10 mouse cellular contexts compared by ENCODE assay signal in genomic region chr6:90808544-90808943, GRCm38 (mm10).
DNase-seq lines count a peak whose midpoint lies in the region.
"Had no signal": no experiment of that assay in that cellular context is flagged by ENCODE, and none has a peak within 500 bp of the region (broad histone marks: within the 10 kb centered on the region; RNA-seq: fewer than 3 reads in every experiment).

No protein-coding gene starts in this region.

- WGBS in limb, embryonic 10.5 days, result 13% methylated on average over 5 of the region's 5 CpGs

- no peak overlapping the region for H3K4me3 ChIP-seq in limb, embryonic 10.5 days
- H3K4me3 ChIP-seq: heart, adult 2 months; liver, embryonic 15.5 days had no signal

- peaks cover 9% of the 10 kb centered on the region; the same call in 1 of the 2 replicates for H3K27me3 ChIP-seq in limb, embryonic 10.5 days (ENCODE audit: low read depth, poor library complexity, severe bottlenecking)

- DNase-seq in embryo, embryonic 10 days (ENCODE audit: low spot score), result peak; percentile 57
- DNase-seq in embryo, embryonic 9.5 days (ENCODE audit: extremely low spot score), result no peak
- DNase-seq in thymus, postnatal 4 days, result peak; percentile 40
- DNase-seq in thymus, postnatal 36 days, result no peak
- peak; percentile 34 for DNase-seq in limb, embryonic 10.5 days (ENCODE audit: low spot score)
- no peak for DNase-seq in spleen, postnatal 36 days (ENCODE audit: low spot score in 2 of 2)
- DNase-seq in left cerebral cortex, postnatal 25 days (ENCODE audit: low spot score in 2 of 2), result no peak
- no peak for DNase-seq in Muller cell, postnatal 12 days (ENCODE audit: inconsistent ontology term)

- no peaks in the 10 kb centered on the region for H3K9me3 ChIP-seq in limb, embryonic 10.5 days (replicated peaks)
- H3K9me3 ChIP-seq: liver, embryonic 15.5 days had no signal

- no peak overlapping the region for H3K27ac ChIP-seq in limb, embryonic 10.5 days
- H3K27ac ChIP-seq: heart, adult 2 months; liver, embryonic 15.5 days had no signal

- H3K36me3 ChIP-seq in limb, embryonic 10.5 days, result no peaks in the 10 kb centered on the region
- H3K36me3 ChIP-seq: liver, embryonic 15.5 days had no signal

- peaks cover 26% of the 10 kb centered on the region for H3K4me1 ChIP-seq in limb, embryonic 10.5 days
- H3K4me1 ChIP-seq: liver, embryonic 15.5 days had no signal

- intact Hi-C loops in left cerebral cortex, postnatal 25 days (cut with DNase I), result loop anchor here (2.0 kb wide), 1 partner anchor 72 kb away; no protein-coding TSS in a partner anchor

Comparison
In these comparisons a context has a peak if more than half of its experiments do, and no peak if none do; other contexts are left out.
1. DNase-seq: peak in embryo, embryonic 10 days (single experiment), thymus, postnatal 4 days (single experiment) and limb, embryonic 10.5 days (single experiment); none in embryo, embryonic 9.5 days (single experiment), thymus, postnatal 36 days (0 of 2), spleen, postnatal 36 days (0 of 2), left cerebral cortex, postnatal 25 days (0 of 2) and Muller cell, postnatal 12 days (single experiment).